Mouse (Mus musculus): ENCODE measurements around the gene Asic1. TPM values are rescaled to one million over a fixed set of nuclear protein-coding genes. Genes with fewer than 3 reads are reported as not detected.
A peak's percentile ranks its signal among the peaks of the same experiment; 100 is the strongest.

Gene Asic1
- polyA plus RNA-seq, 1 experiment = 0.22 TPM

GRCm38 (mm10) chr15:99701999-99702900 is 32.1 kb downstream of the Asic1 start, which contains the start of gene Smarcd1:
Gene Smarcd1 (plus strand): TSS chr15:99702129.
- peak; percentile 95 for DNase-seq (ENCODE audit: low spot score)

DNA sequence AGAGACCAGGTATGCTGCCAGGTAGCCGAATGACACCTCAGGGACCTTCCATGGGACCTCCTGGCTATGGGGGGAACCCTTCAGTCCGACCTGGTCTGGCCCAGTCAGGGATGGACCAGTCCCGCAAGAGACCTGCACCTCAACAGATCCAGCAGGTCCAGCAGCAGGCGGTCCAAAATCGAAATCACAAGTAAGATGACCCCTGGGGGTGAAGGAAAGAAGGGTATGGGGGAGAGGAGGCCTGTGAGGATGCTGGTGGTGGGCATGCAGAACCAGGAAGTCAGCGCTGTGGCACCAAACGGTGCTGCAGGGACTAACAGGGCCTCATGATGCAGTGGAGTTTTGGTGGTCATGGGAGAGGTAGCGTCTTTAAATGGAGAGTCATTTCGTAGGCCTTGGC is 32.9 kb downstream of the Asic1 start:
- no peak for DNase-seq (ENCODE audit: low spot score)

- DNase-seq (ENCODE audit: low spot score) = no peak
Measured at GRCm38 (mm10) chr15:99703676-99704040, 33.5 kb downstream of the Asic1 start.

DNA sequence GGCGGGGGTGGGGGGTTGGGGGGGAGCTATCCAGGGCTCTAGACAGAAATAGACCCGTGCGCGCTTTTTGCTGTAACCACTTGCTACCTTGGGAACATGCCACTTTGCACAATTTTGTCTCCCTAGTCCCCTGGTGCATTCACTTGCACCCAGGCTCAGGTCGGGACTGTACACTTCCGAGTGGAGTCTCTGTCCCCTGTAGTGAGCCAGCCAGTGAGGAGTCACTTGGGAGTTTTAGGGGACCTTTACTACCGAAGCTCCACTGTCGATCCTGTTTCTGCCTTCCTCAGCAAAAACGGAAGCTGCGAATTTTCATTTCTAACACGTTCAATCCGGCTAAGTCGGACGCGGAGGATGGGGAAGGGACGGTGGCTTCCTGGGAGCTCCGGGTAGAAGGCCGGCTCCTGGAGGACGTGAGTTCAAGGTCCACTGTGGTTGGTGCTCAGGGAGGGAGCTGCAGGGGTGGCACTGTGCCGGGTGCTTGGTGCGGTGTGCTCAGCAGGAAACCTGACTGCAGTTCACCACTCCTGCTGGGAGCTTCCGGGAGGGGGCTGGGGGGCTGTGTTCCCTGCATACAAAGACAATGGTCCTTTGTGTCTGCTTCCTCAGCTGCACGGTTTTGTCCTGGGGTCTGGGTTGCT is 34.0 kb downstream of the Asic1 start:
- no peak for DNase-seq (ENCODE audit: low spot score)

- no peak for DNase-seq (ENCODE audit: low spot score)
Measured at GRCm38 (mm10) chr15:99704881-99705280, 34.7 kb downstream of the Asic1 start.

GRCm38 (mm10) chr15:99705440-99706048 is 35.4 kb downstream of the Asic1 start, which contains the start of gene Gm17349:
Gene Gm17349 (minus strand): TSS chr15:99705490.
- DNase-seq (ENCODE audit: low spot score) = no peak

GRCm38 (mm10) chr15:99708176-99708575 is 38.0 kb downstream of the Asic1 start:
- DNase-seq (ENCODE audit: low spot score) = no peak

DNA sequence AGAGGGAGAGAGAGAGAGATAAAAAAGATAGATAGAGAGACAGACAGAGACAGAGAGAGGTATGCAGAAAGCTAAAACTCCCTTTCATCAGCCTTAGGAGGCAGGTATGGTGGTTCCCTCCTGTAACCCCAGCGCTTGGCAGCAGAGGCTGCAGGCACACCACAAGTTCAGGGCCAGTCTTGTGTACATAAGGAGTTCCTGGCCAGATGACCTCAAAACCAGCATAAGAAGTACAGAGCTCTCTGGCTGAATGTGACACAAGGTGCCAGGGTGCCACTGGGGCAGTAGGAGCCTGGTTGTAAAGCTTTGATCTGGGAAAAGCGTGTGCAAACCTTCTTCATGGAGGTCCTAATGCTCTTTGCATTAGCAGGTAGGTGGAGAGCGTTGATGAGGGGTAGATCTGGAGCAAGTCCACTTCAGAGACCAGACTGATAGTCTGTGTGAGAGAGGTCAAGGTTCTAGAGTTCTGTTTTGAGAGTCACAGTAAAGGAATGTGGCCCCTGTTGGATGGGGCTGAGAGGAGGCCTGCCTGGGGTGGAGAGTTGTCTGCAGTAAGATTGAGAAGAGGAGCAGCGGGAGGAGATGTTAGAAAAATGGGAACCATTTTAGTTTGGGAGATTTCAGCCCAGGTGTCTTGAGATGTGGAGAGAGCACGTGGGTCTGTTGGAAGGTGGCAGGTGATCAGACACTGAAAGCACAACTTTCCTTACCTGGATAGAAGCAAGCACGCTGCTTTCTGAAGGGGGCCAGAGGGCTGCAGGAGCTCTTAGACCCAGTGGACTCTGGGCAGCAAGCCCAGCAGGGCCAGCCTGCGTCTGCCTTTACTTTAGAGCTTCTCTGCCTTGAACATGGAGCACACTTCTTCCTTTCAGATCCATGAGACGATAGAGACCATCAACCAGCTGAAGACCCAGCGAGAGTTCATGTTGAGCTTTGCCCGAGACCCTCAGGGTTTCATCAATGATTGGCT is 40.3 kb downstream of the Asic1 start:
- DNase-seq (ENCODE audit: low spot score) = no peak

DNA sequence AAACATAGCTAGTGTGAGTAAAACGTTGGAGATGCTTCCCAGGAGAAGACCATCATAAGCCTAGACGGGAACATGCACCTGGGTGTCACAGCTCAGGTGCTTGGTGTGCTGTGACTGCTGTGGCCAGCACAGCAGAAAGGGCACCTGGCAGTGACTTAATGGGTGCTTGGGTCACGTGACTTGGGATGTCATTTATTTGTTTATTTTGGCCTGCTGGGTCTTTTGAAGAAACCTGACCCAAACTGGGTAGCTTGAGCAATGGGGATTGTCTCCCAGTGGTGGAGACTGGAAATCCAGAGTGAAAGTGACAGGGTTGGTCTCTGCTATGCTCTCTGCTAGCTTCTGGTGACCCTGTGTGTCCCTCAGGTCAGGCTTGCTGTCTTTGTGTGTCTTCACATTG is 41.3 kb downstream of the Asic1 start:
- DNase-seq (ENCODE audit: low spot score) = no peak

DNA sequence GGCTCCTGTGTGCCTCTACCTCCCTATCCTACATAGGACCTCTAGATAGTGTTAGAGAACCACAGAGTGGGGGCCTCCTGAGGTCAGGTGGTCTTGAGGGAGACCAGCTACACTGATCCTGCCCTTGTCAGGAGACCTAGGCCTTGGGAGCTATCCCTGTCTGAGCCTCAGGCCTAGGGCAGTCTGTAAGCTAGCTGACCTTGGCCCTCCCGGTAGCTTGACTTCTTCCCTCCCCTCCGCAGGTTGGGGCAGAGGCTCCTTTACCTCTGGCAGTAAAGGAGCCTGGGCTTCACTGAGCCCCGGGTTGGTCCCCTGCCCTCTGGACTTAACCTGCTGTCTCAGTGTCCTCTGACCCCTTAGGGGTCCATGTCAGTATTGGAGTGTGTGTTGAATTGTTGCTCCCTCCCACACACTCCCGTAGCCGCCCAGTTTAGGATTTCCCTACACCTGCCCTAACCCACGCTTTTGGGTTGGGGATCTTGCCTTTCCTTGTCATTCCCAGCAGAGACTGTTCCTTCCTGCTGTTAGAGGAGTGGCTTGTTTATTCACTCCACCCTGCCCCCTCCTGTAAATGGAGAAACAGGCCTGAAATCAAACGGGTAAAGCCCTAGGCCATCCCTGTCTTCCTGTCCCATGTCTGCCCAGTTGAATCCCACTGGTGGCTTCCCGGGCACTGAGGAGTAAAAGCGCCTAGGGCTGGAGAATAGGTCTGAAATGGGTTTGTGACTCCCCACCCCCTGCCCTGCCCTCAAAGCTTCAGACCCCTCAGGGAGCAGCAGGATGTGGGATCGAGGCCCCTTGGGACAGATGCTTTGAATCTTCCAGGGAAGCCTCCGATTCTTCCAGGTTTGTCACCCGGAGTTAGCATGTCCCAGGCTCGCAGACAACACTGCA is 42.7 kb downstream of the Asic1 start:
- no peak for DNase-seq (ENCODE audit: low spot score)

- DNase-seq (ENCODE audit: low spot score) = no peak
Measured at GRCm38 (mm10) chr15:99713569-99713968, 43.4 kb downstream of the Asic1 start.

GRCm38 (mm10) chr15:99714206-99714605 is 44.0 kb downstream of the Asic1 start:
- no peak for DNase-seq (ENCODE audit: low spot score)

- DNase-seq (ENCODE audit: low spot score) = peak; percentile 46
Measured at GRCm38 (mm10) chr15:99714858-99715257, 44.7 kb downstream of the Asic1 start.

- no peak for DNase-seq (ENCODE audit: low spot score)
Measured at GRCm38 (mm10) chr15:99715361-99715865, 45.2 kb downstream of the Asic1 start.

- no peak for DNase-seq (ENCODE audit: low spot score)
Measured at GRCm38 (mm10) chr15:99715982-99716746, 46.0 kb downstream of the Asic1 start.

- DNase-seq (ENCODE audit: low spot score) = no peak
Measured at GRCm38 (mm10) chr15:99716814-99717213, 46.6 kb downstream of the Asic1 start.

DNA sequence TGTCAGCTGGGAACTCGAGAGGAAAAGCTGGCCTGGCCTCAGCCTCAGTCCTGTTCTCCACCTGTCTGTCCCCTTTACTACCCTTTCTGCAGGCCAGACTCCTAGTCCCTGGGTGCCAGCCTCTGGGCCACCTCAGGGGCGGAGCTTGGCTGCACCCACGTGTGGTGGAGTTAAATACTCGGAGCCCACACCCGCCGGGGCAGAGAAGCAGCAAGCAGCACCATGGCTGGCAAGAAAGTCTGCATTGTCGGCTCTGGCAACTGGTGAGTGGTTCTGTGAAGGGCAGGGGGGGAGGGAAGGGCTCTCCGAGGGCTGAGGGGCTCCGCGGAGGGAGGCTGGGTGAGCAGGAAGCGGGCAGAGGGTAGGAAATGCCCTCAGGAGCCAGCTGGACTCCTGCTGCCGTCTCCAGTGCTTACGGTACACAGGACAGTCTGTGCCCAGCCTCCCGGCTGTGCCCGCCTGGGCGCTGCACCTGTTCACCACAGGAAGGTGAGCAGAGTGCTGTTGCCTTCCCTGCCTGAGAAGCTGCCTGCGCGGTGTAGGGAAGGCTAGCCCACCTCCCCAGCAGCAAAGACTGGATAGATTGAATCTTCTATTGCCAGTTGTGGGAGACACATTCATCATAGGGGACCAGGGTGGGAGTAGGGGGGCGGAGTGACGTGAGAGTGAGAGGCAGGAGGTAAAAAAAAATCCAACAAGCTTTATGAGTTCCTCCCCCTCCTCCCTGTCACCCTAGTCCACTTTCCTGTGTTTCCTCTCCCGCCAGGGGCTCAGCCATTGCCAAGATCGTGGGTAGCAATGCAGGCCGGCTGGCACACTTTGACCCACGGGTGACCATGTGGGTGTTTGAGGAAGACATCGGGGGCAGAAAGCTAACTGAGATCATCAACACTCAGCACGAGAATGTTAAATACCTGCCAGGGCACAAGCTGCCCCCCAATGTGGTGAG is 47.5 kb downstream of the Asic1 start, which contains the start of gene Gpd1:
Gene Gpd1, plus strand, starts transcription at position 130 of the 949 bp plus-strand sequence.
- no peak for DNase-seq (ENCODE audit: low spot score)

DNA sequence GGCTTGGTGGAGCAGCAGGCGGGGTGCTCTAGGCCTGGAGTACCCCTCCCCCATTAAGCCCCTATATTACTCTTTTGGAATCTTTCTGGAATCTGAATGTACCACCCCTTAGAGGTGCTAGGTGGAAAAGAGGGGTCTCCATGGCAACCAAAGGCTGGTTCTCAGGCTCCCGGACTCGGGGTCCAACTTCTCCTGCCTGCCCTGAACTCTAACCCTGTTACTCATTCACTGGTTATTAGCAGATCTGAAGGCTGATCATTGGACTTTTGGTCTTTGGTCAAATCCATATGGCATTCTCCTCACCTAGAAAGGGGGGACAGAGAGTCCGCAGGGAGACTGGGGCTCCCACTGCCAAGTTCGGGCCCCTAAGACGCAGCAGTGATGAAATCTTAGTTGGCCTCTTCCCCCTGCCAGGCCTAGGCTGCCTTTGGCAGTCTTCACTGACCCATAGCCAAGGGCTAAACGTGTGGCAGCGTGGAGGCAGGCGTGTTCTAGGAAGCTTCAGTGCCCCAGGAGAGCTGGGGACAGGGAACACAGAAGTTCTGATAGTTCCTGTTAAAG is 48.4 kb downstream of the Asic1 start:
- no peak for DNase-seq (ENCODE audit: low spot score)

Data from urinary bladder, adult 2 months (tissue).